Mouse (Mus musculus): ENCODE data around the gene Rgs9. TPM values are rescaled to one million over a fixed set of nuclear protein-coding genes. Genes with fewer than 3 reads are reported as not detected.

Rgs9 gene
- 1 to 10 TPM; 2.8 to 6.9 TPM for polyA plus RNA-seq (2017; shearing (Covaris generic))

GRCm38 (mm10) chr11:109297710-109298375 is at the start of gene Rgs9:
Gene Rgs9 (minus strand): TSS chr11:109298129.

Other genes with a start within 250 kb of the Rgs9 start
- not detected for gene E030025P04Rik, start 153.8 kb downstream of the Rgs9 start, polyA plus RNA-seq (2017; shearing (Covaris generic))
- 10 to 100 TPM; 74.6 to 79.0 TPM for gene Gna13, start 64.7 kb upstream of the Rgs9 start, polyA plus RNA-seq (2017; shearing (Covaris generic))
- under 1 TPM; 0.10 to 0.11 TPM for gene 9930022D16Rik, start 115.8 kb upstream of the Rgs9 start, polyA plus RNA-seq (2017; shearing (Covaris generic))
- gene Amz2, start 127.8 kb upstream of the Rgs9 start, polyA plus RNA-seq (2017; shearing (Covaris generic)): 10 to 100 TPM; 28.6 to 30.0 TPM
- gene Arsg, start 175.2 kb upstream of the Rgs9 start, polyA plus RNA-seq (2017; shearing (Covaris generic)): 1 to 10 TPM; 2.3 to 2.7 TPM
- gene Slc16a6, start 175.5 kb upstream of the Rgs9 start, polyA plus RNA-seq (2017; shearing (Covaris generic)): 10 to 100 TPM; 12.3 to 14.0 TPM

All from inflammation-experienced regulatory T-cells (primary cell).